Mouse (Mus musculus): Measurements from ENCODE around the gene Snx4.

Gene Snx4

GRCm38 (mm10) chr16:33333015-33333414, 81.8 kb downstream of the Snx4 start:
- in situ Hi-C loops (cut with MboI; ENCODE audit: low pct_unique_long_range_greater_than_20kb in 1 of 2, low sequenced_read_pairs in 2 of 2, unreplicated experiment in 1 of 2) = no loop called here

DNA sequence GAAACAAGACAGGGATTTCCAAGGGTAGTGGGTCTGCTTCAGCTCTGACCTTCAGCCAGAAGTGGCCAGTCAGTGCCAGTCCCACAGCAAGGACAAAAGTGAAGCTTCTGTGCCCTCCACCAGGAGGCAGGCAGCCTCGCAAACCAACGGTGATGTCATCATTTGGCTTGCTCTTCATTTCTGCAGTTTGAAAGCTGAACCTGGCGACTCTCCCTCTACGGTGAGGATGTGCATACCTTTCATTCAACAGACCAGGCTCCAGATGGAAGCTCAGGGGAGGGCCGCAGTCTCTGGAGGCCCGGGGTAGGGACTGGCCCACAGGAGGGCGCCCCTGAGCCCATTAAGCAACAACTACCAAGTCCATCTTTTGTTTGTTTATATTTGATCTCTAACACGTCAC, 85.9 kb downstream of the Snx4 start:
- in situ Hi-C loops (cut with MboI; ENCODE audit: low pct_unique_long_range_greater_than_20kb in 1 of 2, low sequenced_read_pairs in 2 of 2, unreplicated experiment in 1 of 2) = no loop called here

GRCm38 (mm10) chr16:33337681-33338080, 86.4 kb downstream of the Snx4 start:
- in situ Hi-C loops (cut with MboI; ENCODE audit: low pct_unique_long_range_greater_than_20kb in 1 of 2, low sequenced_read_pairs in 2 of 2, unreplicated experiment in 1 of 2) = no loop called here

DNA sequence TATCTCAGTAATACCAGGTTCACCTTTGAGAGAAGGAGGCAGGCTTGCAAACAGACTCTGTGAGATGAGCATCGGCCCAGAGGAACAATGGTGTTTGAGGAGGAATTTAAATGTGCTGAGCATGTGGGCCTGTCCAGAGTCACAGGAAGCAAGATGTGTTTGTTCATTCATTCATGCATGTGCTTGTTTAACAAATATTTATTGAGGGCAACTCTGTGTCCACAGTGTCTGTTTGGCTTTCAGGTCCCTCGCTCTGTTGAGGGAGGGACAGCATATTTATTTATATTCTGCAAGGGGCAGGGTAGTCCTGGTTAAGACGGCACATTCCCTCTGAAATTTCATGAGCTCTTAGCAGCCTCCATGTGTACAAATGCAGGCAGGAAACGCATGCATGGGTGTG, 87.2 kb downstream of the Snx4 start:
- in situ Hi-C loops (cut with MboI; ENCODE audit: low pct_unique_long_range_greater_than_20kb in 1 of 2, low sequenced_read_pairs in 2 of 2, unreplicated experiment in 1 of 2) = no loop called here

GRCm38 (mm10) chr16:33339476-33339875, 88.2 kb downstream of the Snx4 start:
- in situ Hi-C loops (cut with MboI; ENCODE audit: low pct_unique_long_range_greater_than_20kb in 1 of 2, low sequenced_read_pairs in 2 of 2, unreplicated experiment in 1 of 2) = no loop called here

GRCm38 (mm10) chr16:33342356-33342755, 91.1 kb downstream of the Snx4 start:
- in situ Hi-C loops (cut with MboI; ENCODE audit: low pct_unique_long_range_greater_than_20kb in 1 of 2, low sequenced_read_pairs in 2 of 2, unreplicated experiment in 1 of 2) = loop anchor here in 1 of 2 experiments (5.0 kb wide), 1 partner anchor 35 kb away; no protein-coding TSS in a partner anchor

- in situ Hi-C loops (cut with MboI; ENCODE audit: low pct_unique_long_range_greater_than_20kb in 1 of 2, low sequenced_read_pairs in 2 of 2, unreplicated experiment in 1 of 2) = loop anchor here in 1 of 2 experiments (5.0 kb wide), 1 partner anchor 34 kb away; no protein-coding TSS in a partner anchor
These were observed 91.9 kb downstream of the Snx4 start for GRCm38 (mm10) chr16:33343106-33343505.

DNA sequence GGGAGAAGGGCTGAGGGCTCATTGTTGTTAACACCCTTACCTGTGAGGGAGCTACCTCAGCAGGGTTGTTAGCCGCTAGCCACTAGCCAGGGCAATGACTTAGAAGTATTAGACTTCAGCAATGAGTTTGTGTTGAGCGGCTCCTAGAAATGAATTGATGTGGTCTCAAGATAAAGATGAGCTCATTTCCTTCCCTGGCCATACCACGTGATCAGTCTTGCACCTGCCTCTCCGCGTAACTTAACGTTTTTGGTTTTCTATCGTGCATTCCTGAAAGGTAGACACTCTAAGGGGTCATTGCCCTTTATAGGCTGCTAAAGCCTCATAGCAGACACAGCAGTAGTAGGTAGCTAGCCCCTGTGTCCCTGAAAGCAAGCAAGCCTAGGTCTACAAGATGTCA, 92.4 kb downstream of the Snx4 start:
- in situ Hi-C loops (cut with MboI; ENCODE audit: low pct_unique_long_range_greater_than_20kb in 1 of 2, low sequenced_read_pairs in 2 of 2, unreplicated experiment in 1 of 2) = loop anchor here in 1 of 2 experiments (5.0 kb wide), 1 partner anchor 34 kb away; no protein-coding TSS in a partner anchor

GRCm38 (mm10) chr16:33344379-33344778, 93.1 kb downstream of the Snx4 start:
- in situ Hi-C loops (cut with MboI; ENCODE audit: low pct_unique_long_range_greater_than_20kb in 1 of 2, low sequenced_read_pairs in 2 of 2, unreplicated experiment in 1 of 2) = loop anchor here in 1 of 2 experiments (5.0 kb wide), 1 partner anchor 33 kb away; no protein-coding TSS in a partner anchor

- in situ Hi-C loops (cut with MboI; ENCODE audit: low pct_unique_long_range_greater_than_20kb in 1 of 2, low sequenced_read_pairs in 2 of 2, unreplicated experiment in 1 of 2) = loop anchor here in 1 of 2 experiments (5.0 kb wide), 1 partner anchor 32 kb away; no protein-coding TSS in a partner anchor
These were observed 93.6 kb downstream of the Snx4 start for GRCm38 (mm10) chr16:33344875-33345274.

- in situ Hi-C loops (cut with MboI; ENCODE audit: low pct_unique_long_range_greater_than_20kb in 1 of 2, low sequenced_read_pairs in 2 of 2, unreplicated experiment in 1 of 2) = no loop called here
These were observed 95.1 kb downstream of the Snx4 start for GRCm38 (mm10) chr16:33346376-33346775.

DNA sequence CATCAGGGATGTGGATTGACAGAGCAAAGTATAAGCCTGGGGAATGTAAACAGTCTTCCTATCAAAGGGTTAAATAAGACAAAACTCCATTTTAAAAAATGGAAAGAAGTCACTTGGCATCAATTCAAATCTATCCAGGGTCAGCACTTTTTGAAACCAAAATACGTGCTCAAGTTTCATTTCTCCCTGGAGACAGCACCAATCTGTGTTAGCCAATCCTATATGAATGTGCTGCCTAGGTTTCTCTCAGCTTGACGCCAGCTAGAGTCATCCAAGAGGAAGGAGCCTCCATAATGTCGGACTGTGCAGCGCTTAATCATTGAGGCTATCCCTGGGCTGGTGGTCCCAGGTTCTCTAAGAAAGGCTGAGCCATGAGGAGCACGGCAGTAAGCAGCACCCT, 95.9 kb downstream of the Snx4 start:
- in situ Hi-C loops (cut with MboI; ENCODE audit: low pct_unique_long_range_greater_than_20kb in 1 of 2, low sequenced_read_pairs in 2 of 2, unreplicated experiment in 1 of 2) = no loop called here
